12 mouse cellular contexts compared by ENCODE assay signal in the genomic region with DNA sequence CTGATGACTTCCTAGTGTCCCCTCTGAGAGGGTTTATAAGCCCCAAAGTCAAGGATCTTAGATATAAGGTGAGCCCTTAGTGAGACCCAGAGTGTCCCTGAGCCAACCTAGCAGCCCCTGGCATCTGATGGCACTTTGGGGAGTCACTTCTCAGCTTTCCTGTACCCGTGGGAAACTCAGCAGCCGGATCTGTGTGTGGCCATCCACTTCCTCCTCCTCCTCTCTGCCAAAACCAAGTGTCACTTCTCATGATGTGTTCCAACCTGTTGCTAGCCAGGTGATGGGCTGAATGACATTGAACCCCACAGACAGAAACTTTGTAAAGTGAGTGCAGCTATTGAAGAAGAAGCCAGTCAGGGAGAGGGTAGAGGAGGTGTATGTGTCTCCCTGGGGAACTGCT.
"Had no signal": no experiment of that assay in that cellular context is flagged by ENCODE, and none has a peak within 500 bp of the region (broad histone marks: within the 10 kb centered on the region; RNA-seq: fewer than 3 reads in every experiment).

No protein-coding gene starts in this region.

- DNase-seq: kidney, adult 8-10 months; kidney, postnatal 25 days; layer of hippocampus, adult 9-11 months; layer of hippocampus, postnatal 36 days; lung, embryonic 14.5 days; lung, postnatal 10 days; lung, postnatal 4 days; right cerebral cortex, postnatal 14 days had no signal

- ATAC-seq: inflammation-experienced regulatory T-cells, adult 6 months; intestine, postnatal 0 days; liver, embryonic 12.5 days; midbrain, embryonic 15.5 days had no signal
